Mouse (Mus musculus): Measurements from ENCODE around the gene Foxn3. TPM values are rescaled to one million over a fixed set of nuclear protein-coding genes. Genes with fewer than 3 reads are reported as not detected.

Foxn3 gene
- polyA plus RNA-seq, 1 experiment = 61.5 TPM

DNA sequence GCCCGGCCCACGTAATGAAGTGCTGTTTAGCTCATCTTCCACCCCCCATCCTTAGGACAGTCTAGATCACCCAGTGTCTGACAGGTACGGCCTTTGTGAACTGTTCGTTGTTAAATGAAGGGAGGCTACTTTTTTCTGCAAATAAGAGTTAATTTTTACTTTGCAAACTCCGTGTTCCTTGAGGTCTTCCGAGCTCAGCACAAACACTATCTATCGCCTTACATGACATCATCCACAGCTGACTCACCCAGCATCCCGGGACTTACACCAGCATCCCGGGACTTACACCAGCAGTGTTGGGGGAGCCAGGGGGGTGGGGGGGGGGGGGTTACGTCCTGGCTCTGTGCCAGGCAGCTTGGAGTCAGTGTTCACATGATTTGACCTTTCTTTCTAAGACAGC lies 186.3 kb downstream of the Foxn3 start:
- Histone ChIP-seq H3K4me1 (ENCODE audit: control insufficient read depth, insufficient read depth, low read length) (peaks cover 58% of the 10 kb centered on the region), H3K27ac (ENCODE audit: insufficient read depth, low read length) (no peak overlapping the region; the same call in 1 of the 2 replicates), H3K27me3 (ENCODE audit: control insufficient read depth, insufficient read depth, low read length) (no peaks in the 10 kb centered on the region), H3K4me3 (replicated peaks; ENCODE audit: insufficient read depth, low read depth, low read length) (no peak overlapping the region)
- 49% methylated on average over 10 of the region's 10 CpGs for WGBS
- no peak for DNase-seq
- TF ChIP-seq CTCF (IDR thresholded peaks at IDR 0.05; ENCODE audit: borderline replicate concordance, insufficient read depth, low read depth, low read length) = no peak
- no peak for TF ChIP-seq POLR2A (IDR thresholded peaks at IDR 0.05; ENCODE audit: borderline replicate concordance, insufficient read depth, low read length)

DNA sequence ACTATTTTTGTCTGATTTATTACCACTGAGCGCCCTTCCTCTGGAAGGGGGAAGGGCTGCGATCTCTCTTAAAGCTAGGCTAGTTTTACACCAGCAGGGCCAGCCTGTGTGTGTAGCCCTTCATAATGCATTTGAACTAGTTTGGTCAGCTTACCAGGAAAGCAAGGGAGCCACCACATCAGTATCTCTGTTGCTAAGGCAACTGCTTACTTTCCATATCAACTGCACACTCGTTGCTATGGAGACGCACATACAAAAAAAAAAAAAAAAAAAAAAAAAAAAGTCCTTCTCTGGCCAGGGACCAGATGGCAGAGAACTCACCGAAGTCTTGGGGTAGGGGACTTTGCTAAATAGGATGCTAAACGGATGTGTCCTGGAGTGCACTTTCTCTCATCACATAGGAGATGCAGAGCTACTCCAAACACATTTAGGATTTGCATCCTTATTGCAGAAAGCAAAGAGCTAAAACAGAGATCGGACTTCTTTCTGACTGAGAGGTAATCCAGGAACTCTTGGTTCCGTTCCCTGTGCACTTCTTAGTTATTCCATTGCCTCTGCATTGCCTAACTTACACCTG lies 187.4 kb downstream of the Foxn3 start:
- no peak overlapping the region for H3K27ac ChIP-seq (ENCODE audit: insufficient read depth, low read length)
- H3K27me3 ChIP-seq (ENCODE audit: control insufficient read depth, insufficient read depth, low read length) = no peaks in the 10 kb centered on the region
- TF ChIP-seq POLR2A (IDR thresholded peaks at IDR 0.05; ENCODE audit: borderline replicate concordance, insufficient read depth, low read length) (no peak), CTCF (IDR thresholded peaks at IDR 0.05; ENCODE audit: borderline replicate concordance, insufficient read depth, low read depth, low read length) (no peak)
- no peak for DNase-seq
- no peak overlapping the region for H3K4me3 ChIP-seq (replicated peaks; ENCODE audit: insufficient read depth, low read depth, low read length)
- peaks cover 56% of the 10 kb centered on the region for H3K4me1 ChIP-seq (ENCODE audit: control insufficient read depth, insufficient read depth, low read length)
- 36% methylated on average over 8 of the region's 8 CpGs for WGBS

DNA sequence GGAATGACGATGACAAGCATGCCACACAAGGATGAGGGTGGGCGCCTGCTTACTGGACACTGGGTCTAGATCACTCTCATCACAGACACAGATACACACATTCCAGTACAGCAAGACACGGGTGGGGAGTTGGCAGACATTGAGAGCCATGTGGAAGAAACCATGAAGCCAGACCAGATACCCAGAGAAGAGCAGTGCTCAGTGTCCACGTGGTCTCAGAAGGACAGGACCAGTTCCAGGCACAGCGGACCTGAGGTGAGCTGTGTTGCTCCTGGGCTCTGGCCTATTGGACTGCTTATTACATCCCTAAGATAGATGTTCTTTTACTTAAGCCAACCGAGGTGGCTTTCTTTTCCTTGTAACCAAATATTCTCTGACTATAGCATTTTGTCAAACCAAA lies 188.0 kb downstream of the Foxn3 start:
- DNase-seq = no peak
- 45% methylated on average over 6 of the region's 6 CpGs for WGBS
- Histone ChIP-seq H3K4me1 (ENCODE audit: control insufficient read depth, insufficient read depth, low read length) (peaks cover 58% of the 10 kb centered on the region), H3K27me3 (ENCODE audit: control insufficient read depth, insufficient read depth, low read length) (no peaks in the 10 kb centered on the region), H3K4me3 (replicated peaks; ENCODE audit: insufficient read depth, low read depth, low read length) (no peak overlapping the region), H3K27ac (ENCODE audit: insufficient read depth, low read length) (peak overlapping the region; percentile 22; the same call in 1 of the 2 replicates)
- no peak for TF ChIP-seq POLR2A (IDR thresholded peaks at IDR 0.05; ENCODE audit: borderline replicate concordance, insufficient read depth, low read length)
- TF ChIP-seq CTCF (IDR thresholded peaks at IDR 0.05; ENCODE audit: borderline replicate concordance, insufficient read depth, low read depth, low read length) = no peak

DNA sequence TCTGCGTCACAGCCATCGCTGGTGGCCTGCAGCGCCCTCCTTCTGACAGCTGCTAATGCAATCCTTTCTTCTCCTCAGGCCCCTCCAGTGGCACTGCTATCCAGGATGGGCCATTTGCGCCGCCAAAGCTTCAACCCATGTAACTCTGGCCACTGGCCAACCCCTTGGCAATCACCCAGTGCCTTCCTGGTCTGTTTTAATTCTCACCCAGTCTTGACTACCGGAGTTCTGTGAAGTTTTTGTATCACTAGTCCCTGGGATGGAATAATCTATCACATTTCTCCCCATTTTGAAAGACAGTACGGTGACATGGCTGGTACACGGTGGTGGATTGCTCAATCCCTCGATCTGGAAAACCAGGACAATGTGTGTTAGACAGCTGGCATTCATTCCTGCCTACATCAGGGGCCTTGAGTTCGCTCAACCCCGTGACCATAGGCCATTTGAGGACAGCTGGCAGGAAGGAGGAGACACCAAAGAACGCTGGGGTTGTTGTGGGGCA lies 189.2 kb downstream of the Foxn3 start:
- TF ChIP-seq POLR2A (IDR thresholded peaks at IDR 0.05; ENCODE audit: borderline replicate concordance, insufficient read depth, low read length) = no peak
- TF ChIP-seq CTCF (IDR thresholded peaks at IDR 0.05; ENCODE audit: borderline replicate concordance, insufficient read depth, low read depth, low read length) = no peak
- DNase-seq = peak; percentile 82 to 87
- H3K27ac ChIP-seq (ENCODE audit: insufficient read depth, low read length) = peak overlapping the region; percentile 63
- H3K27me3 ChIP-seq (ENCODE audit: control insufficient read depth, insufficient read depth, low read length) = no peaks in the 10 kb centered on the region
- peaks cover 61% of the 10 kb centered on the region for H3K4me1 ChIP-seq (ENCODE audit: control insufficient read depth, insufficient read depth, low read length)
- 10% methylated on average over 12 of the region's 12 CpGs for WGBS
- no peak overlapping the region for H3K4me3 ChIP-seq (replicated peaks; ENCODE audit: insufficient read depth, low read depth, low read length)

DNA sequence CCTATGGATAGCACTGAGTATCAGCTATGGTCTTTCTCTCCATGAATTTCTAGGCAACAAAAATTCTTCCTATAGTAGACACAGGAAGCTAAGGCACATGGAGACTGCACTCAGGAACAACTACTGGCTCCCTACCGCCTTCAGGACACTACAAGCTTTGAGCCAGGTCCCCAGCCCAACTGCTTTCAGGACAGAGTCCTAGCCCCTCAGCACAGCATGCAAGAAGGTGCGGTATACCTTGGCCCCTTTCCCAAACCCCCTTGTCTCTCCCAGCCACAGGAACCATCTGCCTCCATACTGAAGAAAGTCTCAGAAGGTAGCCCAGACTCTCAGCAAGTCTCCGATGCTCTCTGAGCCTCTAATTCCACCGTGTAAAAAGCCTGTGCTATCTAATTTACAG lies 189.8 kb downstream of the Foxn3 start:
- no peaks in the 10 kb centered on the region for H3K27me3 ChIP-seq (ENCODE audit: control insufficient read depth, insufficient read depth, low read length)

DNA sequence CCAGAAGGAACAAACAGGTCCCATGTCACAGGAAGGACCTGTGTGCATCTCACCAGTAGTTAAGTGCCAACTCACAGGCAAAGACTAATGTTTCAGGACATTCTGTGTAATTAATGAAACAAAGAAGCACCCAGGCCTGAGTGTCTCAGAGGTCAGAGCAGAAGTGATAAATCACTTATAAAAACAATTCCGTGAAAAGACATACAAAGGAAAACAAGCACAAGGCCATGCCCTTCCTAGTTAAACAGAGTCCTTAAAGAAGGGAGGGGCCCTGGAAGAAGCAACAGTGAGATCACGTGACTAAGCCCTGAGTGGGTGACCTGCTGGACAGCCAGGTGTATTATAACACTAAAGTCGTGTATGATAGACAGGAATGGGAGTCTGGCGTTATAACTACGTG lies 191.9 kb downstream of the Foxn3 start:
- no peak overlapping the region for H3K27ac ChIP-seq (ENCODE audit: insufficient read depth, low read length)

More for the DNA sequence above, 189.8 kb downstream of the Foxn3 start:
- Histone ChIP-seq H3K4me1 (ENCODE audit: control insufficient read depth, insufficient read depth, low read length) (peaks cover 60% of the 10 kb centered on the region), H3K27ac (ENCODE audit: insufficient read depth, low read length) (peak overlapping the region; percentile 63; the same call in 1 of the 2 replicates), H3K4me3 (replicated peaks; ENCODE audit: insufficient read depth, low read depth, low read length) (no peak overlapping the region)
- DNase-seq = no peak
- 17% methylated on average over 4 of the region's 4 CpGs for WGBS
- TF ChIP-seq POLR2A (IDR thresholded peaks at IDR 0.05; ENCODE audit: borderline replicate concordance, insufficient read depth, low read length) = no peak
- TF ChIP-seq CTCF (IDR thresholded peaks at IDR 0.05; ENCODE audit: borderline replicate concordance, insufficient read depth, low read depth, low read length) = no peak

DNA sequence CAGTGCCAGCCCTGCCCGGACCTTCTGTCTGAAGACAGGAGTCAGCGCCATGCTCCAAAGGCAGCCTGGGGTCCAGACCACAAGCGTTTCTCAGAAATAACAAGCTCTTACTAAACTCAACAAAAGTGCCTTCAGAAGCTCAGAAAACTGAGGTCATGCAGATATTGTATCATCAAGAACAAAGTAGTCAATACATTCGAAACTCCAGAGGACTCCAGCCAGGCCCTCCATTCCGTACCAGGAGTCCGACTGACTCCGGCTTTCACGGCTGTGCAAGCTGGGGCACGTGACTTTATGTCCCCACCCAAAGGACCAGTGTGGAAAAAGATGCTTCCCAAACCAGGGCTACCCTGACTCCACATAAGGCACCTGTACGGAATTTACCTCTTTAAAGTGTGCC lies 195.1 kb downstream of the Foxn3 start:
- TF ChIP-seq CTCF (IDR thresholded peaks at IDR 0.05; ENCODE audit: borderline replicate concordance, insufficient read depth, low read depth, low read length) (no peak), POLR2A (IDR thresholded peaks at IDR 0.05; ENCODE audit: borderline replicate concordance, insufficient read depth, low read length) (no peak)
- peaks cover 60% of the 10 kb centered on the region for H3K4me1 ChIP-seq (ENCODE audit: control insufficient read depth, insufficient read depth, low read length)
- no peak overlapping the region for H3K4me3 ChIP-seq (replicated peaks; ENCODE audit: insufficient read depth, low read depth, low read length)
- H3K27ac ChIP-seq (ENCODE audit: insufficient read depth, low read length) = peak overlapping the region; percentile 61
- 81% methylated on average over 10 of the region's 10 CpGs for WGBS
- DNase-seq = no peak
- H3K27me3 ChIP-seq (ENCODE audit: control insufficient read depth, insufficient read depth, low read length) = no peaks in the 10 kb centered on the region

More for the DNA sequence above, 191.9 kb downstream of the Foxn3 start:
- no peak for DNase-seq
- WGBS = 78% methylated on average over 5 of the region's 5 CpGs
- H3K4me1 ChIP-seq (ENCODE audit: control insufficient read depth, insufficient read depth, low read length) = peaks cover 51% of the 10 kb centered on the region
- H3K27me3 ChIP-seq (ENCODE audit: control insufficient read depth, insufficient read depth, low read length) = no peaks in the 10 kb centered on the region
- TF ChIP-seq CTCF (IDR thresholded peaks at IDR 0.05; ENCODE audit: borderline replicate concordance, insufficient read depth, low read depth, low read length) = no peak
- no peak for TF ChIP-seq POLR2A (IDR thresholded peaks at IDR 0.05; ENCODE audit: borderline replicate concordance, insufficient read depth, low read length)
- H3K4me3 ChIP-seq (replicated peaks; ENCODE audit: insufficient read depth, low read depth, low read length) = no peak overlapping the region

DNA sequence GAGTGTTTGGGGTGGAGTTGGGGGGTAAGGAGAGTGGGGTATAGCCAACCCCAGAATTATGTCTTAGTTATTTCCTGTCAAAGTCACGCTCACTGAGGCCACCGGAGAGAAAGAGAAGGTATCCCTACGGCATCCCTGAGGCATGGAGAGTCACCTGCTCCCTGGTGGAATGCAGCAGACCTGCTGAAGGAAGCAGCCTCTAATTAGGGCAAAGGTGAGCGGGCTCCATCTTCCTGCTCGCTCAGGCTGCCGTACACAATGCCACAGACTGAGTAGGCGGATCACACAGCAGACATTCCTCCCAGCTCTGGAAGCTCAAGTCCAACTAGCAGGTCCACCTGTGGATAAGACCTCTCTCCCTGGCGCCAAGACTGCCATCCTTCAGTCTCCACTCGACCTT lies 197.4 kb downstream of the Foxn3 start:
- H3K4me1 ChIP-seq (ENCODE audit: control insufficient read depth, insufficient read depth, low read length) = peaks cover 70% of the 10 kb centered on the region
- H3K27ac ChIP-seq (ENCODE audit: insufficient read depth, low read length) = no peak overlapping the region; the same call in 1 of the 2 replicates
- TF ChIP-seq POLR2A (IDR thresholded peaks at IDR 0.05; ENCODE audit: borderline replicate concordance, insufficient read depth, low read length) (no peak), CTCF (IDR thresholded peaks at IDR 0.05; ENCODE audit: borderline replicate concordance, insufficient read depth, low read depth, low read length) (no peak)
- 71% methylated on average over 9 of the region's 9 CpGs for WGBS
- DNase-seq = no peak
- no peaks in the 10 kb centered on the region for H3K27me3 ChIP-seq (ENCODE audit: control insufficient read depth, insufficient read depth, low read length)
- no peak overlapping the region for H3K4me3 ChIP-seq (replicated peaks; ENCODE audit: insufficient read depth, low read depth, low read length)

Measured in cerebellum, adult 2 months (tissue).